Mouse (Mus musculus): Measurements from ENCODE around the gene Alox5ap.

DNA sequence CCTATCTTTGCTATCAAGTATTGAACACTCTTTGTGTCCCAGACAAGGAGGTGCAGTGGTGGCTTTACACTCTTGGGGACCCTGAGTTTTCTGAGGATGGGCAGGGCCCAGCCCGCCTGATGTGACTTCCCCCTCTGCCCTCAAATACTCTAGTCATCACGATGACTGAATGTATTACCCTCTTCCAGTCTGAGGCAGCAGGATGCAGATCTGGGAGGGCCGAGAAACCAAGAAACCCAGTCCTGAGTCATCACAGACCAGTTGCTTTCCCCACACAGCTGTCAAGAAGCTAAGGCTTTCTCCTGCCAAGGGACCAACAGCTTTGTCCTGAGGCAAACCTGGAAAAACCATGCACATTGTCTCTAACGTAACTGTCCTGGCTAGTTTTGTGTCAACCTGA is 2.9 kb downstream of the Alox5ap start:
- TF ChIP-seq POLR2A (IDR thresholded peaks at IDR 0.05; ENCODE audit: insufficient read depth, low read depth, low read length) (no peak), CTCF (IDR thresholded peaks at IDR 0.05) (no peak), EP300 (IDR thresholded peaks at IDR 0.05; ENCODE audit: insufficient read depth, low read depth, low read length) (no peak)
